Mouse (Mus musculus) adrenal gland, postnatal 10 days (tissue): Measurements from ENCODE around the gene Dnajc28. TPM values are rescaled to one million over a fixed set of nuclear protein-coding genes. Genes with fewer than 3 reads are reported as not detected.

Experiments used
- DNase-seq: peaks from one replicate; pipeline ENCODE4 v3.0.0; 2021; ENCODE audit warnings: mixed read lengths
- total RNA-seq, 2 experiments: library from RNA; stranded (reverse); gene quantifications; 2 replicates each; pipeline ENCODE4 v1.2.3; 2021

Dnajc28 gene
- total RNA-seq, 2 experiments from 2014 or later = 10.9 to 15.4 TPM

DNA sequence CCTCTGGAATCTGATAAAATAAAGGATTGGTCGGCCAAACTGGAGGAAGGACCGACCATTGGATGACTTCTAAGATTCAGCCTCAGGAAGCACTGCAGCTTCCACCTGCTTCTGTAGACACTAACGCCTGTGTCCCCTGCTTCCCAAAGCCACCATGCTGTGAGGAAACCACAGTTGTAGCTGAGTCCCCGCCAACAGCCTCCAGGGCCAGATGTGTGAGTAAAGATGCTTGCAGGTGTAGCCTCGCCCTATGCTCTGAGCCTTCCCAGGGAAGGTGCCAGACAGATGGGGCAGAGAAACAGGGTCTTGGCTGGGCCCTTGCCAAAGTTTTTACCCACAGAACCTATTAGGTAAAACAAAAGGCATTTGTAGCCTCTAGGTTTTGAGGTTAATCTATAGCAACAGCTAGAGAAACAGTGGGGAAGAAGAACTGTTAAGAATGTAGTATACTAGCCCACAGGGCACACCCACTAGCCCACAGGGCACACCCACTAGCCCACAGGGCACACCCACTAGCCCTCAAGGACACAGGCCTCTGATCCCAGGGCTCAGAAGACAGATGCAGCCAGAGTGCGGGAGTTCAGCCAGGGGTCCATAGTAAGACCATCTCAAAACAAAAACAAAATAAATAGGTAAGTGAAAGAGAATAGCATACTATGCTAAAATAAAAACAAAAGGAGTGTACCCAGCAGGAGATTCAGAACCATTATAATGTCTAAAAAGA is 30.9 kb downstream of the Dnajc28 start:
- DNase-seq = no peak

DNA sequence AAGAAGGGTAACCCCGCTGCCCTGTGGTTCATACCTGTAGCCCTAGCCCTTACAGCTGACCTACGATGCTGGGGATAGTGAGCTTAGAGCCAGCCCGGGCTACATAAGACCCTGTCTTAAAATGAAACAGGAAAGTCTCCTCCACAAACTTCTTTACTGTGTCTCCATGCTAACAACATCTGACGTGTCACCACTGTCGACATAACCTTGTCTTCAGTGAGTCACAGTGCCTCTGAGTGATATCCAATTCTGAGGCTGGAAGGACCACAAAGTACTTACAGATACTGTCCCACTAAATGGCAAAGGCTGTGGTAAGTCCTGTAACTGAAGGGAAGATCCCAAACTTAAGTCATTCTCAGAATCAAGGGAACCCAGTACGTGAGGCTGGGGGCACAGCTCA is 32.6 kb downstream of the Dnajc28 start:
- no peak for DNase-seq

DNA sequence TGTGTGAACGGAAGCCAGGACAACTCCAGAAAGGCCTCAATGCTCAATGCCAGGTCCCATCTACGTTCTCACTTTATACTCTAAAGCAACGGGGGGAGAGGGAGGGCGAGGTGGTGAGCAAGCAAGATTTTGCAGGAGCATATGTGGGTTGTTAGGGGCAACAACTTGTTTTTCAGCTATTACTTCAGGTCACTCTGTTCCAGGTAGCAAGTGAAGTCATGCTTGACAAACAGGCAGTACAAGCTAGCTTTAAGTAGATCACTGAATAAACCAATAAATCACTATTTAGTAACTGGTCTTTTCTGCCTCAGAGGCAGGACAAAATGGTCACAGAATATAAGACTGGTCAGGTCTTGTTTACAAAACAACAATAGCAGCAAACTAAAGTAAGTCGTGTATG is 33.2 kb downstream of the Dnajc28 start:
- no peak for DNase-seq

DNA sequence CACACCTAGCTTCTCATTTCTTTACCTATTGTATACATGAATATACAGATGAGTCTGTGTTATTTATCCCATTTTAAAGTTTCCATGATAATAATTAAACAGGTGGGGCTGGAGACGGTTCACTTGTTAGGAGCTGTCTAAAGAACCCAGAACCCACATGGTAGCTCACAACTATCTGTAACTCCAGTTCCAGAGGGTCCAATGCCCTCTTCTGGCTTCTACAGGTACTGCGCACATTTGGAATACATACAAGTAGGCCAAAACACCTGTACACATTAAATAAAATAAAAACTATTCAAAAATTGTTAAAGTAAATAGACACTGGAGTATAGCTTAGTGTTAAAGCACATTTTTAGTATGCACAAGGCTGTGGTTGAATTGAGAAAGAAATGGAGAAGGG is 36.5 kb downstream of the Dnajc28 start:
- DNase-seq = peak; percentile 50

DNA sequence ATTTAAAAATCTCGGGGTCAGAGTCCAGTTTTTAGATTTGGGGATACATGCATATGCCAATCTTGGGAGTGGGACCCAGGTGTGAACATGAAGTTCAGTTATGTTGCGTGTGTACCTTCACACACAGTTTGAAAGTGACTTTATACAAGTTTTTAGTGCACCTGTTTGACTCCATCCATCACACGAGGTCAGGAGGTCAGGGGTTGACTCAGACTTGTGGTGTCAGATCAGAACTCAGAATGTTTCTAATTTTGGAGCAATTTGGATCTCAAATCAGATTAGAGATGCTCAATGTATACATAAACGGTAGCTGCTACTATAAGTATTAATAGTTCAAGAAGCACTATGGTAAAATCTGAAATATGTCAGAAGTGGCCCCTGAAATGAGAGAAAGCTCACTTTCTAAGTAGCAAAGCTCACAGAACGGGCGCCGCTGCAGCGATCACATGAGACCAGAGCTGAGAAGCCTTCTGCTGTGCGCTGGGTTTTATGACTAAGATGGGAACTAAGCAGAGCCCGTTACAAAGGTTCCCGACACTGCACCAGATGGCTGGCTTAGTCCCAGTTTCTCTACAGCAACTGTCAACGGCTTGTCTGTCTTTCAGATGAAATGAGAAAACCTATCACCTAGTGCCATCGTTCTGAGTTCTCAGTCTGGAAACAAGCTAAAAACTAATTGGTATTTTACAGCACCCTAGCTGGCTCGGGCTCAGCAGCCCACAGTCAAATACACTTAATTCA is 39.7 kb downstream of the Dnajc28 start:
- no peak for DNase-seq

DNA sequence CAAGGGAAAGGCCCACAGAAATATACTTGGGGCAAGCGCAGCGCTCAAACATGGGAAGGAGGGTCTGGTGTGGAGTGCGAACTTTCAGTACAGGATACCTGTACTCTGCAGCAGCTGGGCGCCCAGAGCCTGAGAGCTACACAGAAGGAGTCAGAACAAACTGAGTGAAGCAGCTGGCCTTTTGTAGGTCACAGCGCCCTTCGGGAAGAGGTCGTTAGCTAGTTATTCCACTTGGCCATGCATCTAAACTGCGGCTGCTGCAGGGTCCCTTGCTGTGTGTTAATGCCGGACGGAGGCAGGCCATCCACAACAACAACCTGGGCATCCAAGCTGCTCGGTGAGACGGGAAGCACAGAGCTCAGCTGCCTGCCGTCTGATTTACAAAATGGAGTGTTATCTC is 43.7 kb downstream of the Dnajc28 start:
- no peak for DNase-seq

DNA sequence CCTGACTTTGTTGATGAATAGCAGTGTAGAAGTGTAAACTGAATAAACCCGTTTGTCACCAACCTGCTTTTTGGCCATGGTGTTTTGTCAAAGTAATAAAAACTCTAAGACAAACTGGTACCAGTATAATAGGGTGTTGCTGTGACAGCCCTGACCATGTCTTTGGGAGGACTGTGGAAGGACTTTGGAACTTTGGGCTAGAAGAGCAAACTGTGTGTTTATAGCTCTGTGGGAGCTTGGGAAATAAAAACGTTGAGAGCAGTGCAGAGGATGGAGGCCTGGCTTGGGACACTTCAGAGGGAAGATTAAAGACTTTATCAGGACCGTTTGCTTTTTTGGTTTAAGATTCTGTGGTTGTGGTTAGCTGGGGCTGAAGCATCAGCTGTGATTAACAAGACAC is 47.7 kb downstream of the Dnajc28 start:
- DNase-seq = no peak

DNA sequence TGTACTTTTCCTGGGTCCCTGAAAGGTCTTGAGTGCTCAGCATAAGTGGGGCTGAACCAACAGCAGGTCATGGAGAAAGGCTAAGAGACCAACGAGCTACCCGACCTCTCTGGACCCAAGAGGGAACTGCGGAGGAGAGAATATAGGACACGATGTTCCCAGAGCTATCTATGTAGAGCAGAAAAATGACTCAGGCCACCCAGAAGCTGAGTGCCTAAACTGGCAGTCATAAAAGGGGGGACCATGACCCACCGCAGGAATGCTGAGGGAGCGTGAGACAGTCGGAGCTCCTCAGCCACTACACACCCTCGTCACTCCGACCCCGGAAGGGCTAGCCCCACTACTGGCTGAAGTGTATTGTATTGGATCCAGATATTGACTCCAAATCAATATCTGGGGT is 49.9 kb downstream of the Dnajc28 start:
- no peak for DNase-seq

DNA sequence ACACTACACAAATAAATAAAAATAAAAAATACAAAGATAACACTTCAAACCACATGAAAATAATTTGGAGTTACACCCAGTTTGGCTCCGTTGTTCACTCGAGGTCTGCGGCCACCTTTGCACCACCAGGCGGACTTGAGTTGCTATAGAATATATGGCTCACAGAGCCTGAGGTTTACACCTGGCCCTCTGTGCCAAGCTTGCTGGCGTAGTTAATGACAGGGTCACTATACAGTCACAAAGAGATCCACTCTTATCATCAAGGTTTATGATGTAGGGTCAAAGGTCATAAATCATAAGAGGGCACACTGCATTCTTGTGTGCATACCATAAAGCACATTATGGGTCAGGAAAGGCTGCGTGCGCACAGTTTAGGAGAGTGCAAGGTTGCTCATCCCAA is 52.8 kb downstream of the Dnajc28 start:
- no peak for DNase-seq

DNA sequence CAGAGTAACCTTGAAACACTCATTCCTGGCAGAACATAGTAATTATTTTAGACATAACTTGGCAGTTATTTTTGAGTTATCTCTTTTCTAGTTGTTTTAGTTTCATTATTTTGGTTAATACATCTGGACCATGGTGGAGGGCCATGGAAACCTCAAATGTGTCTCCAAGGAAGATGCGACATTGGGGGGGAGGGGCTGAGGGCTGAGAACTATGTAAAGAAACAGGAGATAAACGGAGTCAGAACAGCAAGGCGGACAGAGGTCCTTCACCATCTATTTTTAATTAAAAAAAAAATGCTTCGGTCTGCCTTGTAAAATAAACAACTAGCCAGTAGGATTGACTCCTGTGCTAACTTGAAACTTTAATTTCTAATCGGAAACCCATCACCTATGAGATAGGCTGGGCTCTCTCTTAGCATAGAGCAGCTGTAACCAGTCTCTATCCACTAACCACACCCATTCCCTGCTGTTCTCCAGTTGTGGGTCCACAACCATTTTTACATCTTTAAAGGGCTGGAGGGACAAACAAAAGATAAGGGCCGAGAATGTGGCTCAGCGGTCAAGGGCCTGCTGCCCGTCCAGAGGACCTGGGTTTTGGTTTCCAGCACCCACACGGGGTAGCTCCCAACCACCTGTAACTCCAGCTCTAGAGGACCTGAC is 53.4 kb downstream of the Dnajc28 start:
- no peak for DNase-seq

DNA sequence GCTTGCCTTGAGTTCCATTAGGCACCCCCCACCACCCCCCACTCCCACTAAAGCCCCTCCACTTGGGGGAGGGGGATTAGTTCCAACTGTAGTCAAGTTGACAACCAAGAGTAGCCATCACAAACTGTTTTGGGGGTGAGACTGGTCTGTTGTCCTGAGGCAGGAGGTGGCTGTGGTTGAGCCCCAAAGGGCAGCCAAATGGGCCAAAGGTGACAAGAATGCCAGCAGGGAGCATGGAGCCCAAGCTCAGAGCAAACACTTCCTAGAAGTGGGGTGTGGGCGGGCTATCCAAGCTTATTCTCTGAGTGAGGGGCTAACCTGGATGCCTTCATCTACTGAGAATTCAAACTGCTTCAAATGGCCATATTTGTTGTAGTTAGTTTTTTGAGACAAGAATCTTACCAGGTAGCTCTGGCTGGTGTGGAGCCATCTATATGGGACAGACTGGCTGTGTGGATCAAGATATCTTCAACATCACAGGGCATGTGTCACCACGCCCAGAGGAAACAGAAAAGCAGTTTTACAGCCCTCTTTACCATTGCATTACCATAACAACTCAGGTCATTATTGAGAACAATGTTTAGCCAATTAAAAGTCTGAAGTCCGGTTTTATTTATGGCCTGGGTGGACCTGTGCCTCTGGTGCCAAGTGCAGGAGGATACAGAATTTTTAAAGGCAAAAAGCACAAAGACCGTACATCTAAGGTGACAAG is 54.1 kb downstream of the Dnajc28 start:
- peak; percentile 42 for DNase-seq

Other genes starting within 250 kb of the Dnajc28 start
- gene Ifnar2, start 246.2 kb downstream of the Dnajc28 start, total RNA-seq = 10 to 100 TPM; 78.4 TPM
- not detected for gene Gm21970, start 227.3 kb downstream of the Dnajc28 start, total RNA-seq
- 10 to 100 TPM; 75.4 to 78.8 TPM for gene Il10rb, start 212.9 kb downstream of the Dnajc28 start, total RNA-seq
- 10 to 100 TPM; 71.2 to 85.3 TPM for gene Ifnar1, start 133.8 kb downstream of the Dnajc28 start, total RNA-seq
- 10 to 100 TPM; 27.5 to 31.9 TPM for gene Ifngr2, start 72.0 kb downstream of the Dnajc28 start, total RNA-seq
- 10 to 100 TPM; 33.8 to 38.3 TPM for gene Tmem50b, start 21.2 kb downstream of the Dnajc28 start, total RNA-seq
- gene Gart, start 27.9 kb upstream of the Dnajc28 start, total RNA-seq = 10 to 100 TPM; 93.3 to 94.2 TPM
- 100 to 1,000 TPM; 169 to 238 TPM for gene Son, start 28.5 kb upstream of the Dnajc28 start, total RNA-seq
- 10 to 100 TPM in 1 of 2 experiments, 1 to 10 TPM in 1; 8.4 to 11.6 TPM for gene Donson, start 69.7 kb upstream of the Dnajc28 start, total RNA-seq
- gene Cryzl1, start 109.9 kb upstream of the Dnajc28 start, total RNA-seq = 10 to 100 TPM; 35.0 to 47.0 TPM
- gene Itsn1, start 110.3 kb upstream of the Dnajc28 start, total RNA-seq = 10 to 100 TPM; 31.7 to 52.0 TPM